Mouse (Mus musculus) lung, postnatal 25 days (tissue): ENCODE results near the gene Uggt1.

Experiments used
- DNase-seq: peaks from one replicate; pipeline ENCODE4 v3.0.0; 2022; ENCODE audit warnings: low spot score

Gene Uggt1

GRCm38 (mm10) chr1:36257276-36257675 lies 12.8 kb upstream of the Uggt1 start:
- no peak for DNase-seq

GRCm38 (mm10) chr1:36255871-36256640 lies 11.5 kb upstream of the Uggt1 start:
- DNase-seq: no peak

- DNase-seq: no peak
Measured at GRCm38 (mm10) chr1:36254635-36255360, 10.3 kb upstream of the Uggt1 start.

- peak; percentile 87 for DNase-seq
Measured at GRCm38 (mm10) chr1:36252791-36253190, 8.3 kb upstream of the Uggt1 start.

GRCm38 (mm10) chr1:36251426-36251825 lies 6.9 kb upstream of the Uggt1 start:
- DNase-seq: no peak

GRCm38 (mm10) chr1:36246688-36247087 lies 2.2 kb upstream of the Uggt1 start:
- DNase-seq: no peak

- DNase-seq: no peak
Measured at GRCm38 (mm10) chr1:36244828-36245215, 302 bp upstream of the Uggt1 start.

GRCm38 (mm10) chr1:36243447-36244057 lies 968 bp downstream of the Uggt1 start:
- DNase-seq: no peak

GRCm38 (mm10) chr1:36241903-36242429 lies 2.6 kb downstream of the Uggt1 start:
- no peak for DNase-seq

- DNase-seq: no peak
Measured at GRCm38 (mm10) chr1:36240176-36240575, 4.3 kb downstream of the Uggt1 start.

GRCm38 (mm10) chr1:36239396-36239795 lies 5.1 kb downstream of the Uggt1 start:
- no peak for DNase-seq

GRCm38 (mm10) chr1:36235855-36236254 lies 8.7 kb downstream of the Uggt1 start:
- DNase-seq: no peak

GRCm38 (mm10) chr1:36235057-36235639 lies 9.4 kb downstream of the Uggt1 start:
- DNase-seq: no peak

GRCm38 (mm10) chr1:36233218-36233617 lies 11.3 kb downstream of the Uggt1 start:
- no peak for DNase-seq

- no peak for DNase-seq
Measured at GRCm38 (mm10) chr1:36230919-36231705, 13.4 kb downstream of the Uggt1 start.

- no peak for DNase-seq
Measured at GRCm38 (mm10) chr1:36228461-36228860, 16.1 kb downstream of the Uggt1 start.

GRCm38 (mm10) chr1:36224648-36225047 lies 19.9 kb downstream of the Uggt1 start:
- no peak for DNase-seq

GRCm38 (mm10) chr1:36214324-36214723 lies 30.2 kb downstream of the Uggt1 start:
- DNase-seq: no peak

- DNase-seq: no peak
Measured at GRCm38 (mm10) chr1:36201739-36202138, 42.8 kb downstream of the Uggt1 start.

GRCm38 (mm10) chr1:36194482-36194881 lies 50.0 kb downstream of the Uggt1 start:
- DNase-seq: no peak

GRCm38 (mm10) chr1:36191966-36192365 lies 52.6 kb downstream of the Uggt1 start:
- DNase-seq: no peak

GRCm38 (mm10) chr1:36180038-36180437 lies 64.5 kb downstream of the Uggt1 start:
- no peak for DNase-seq
